Mouse (Mus musculus): ENCODE results near the gene Sae1.

Sae1 gene

DNA sequence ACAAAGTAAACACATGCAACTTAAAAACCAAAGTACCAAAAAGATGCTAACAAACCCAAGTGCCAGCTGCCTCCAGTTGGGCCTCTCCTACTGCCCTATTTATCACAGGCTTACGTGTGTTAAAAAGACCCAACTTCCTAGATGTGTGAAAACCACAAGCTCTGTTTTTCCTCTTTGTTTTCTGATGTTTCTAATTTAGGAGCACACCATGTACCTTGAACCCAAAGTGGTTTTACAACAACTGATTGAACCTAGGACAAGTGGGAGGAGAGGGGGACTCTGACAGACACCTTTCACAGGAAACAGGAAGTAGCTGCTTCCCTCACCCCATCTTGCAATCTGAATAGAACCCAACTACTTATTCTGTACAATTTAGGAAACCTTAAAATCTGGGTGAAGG is 23.3 kb downstream of the Sae1 start:
- DNase-seq (ENCODE audit: low read depth, low spot score), result no peak

DNA sequence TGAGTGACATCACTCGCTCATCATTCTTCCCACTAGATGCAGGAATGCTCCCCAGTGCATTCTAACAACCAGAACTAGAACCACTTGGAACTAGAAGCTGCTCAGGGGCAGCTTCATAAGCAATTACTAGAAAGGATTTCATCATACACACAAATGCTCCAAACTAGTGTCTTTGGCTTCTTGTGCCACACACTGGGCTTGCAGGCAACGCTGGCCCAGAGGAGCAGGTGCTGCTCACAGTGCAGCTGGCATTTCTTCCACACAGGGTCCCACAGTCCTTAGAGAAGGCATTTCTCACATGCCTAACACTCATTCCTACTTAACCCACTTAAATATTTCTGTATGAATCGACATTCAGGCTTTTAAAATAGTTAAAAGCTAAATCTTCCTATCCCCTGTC is 30.0 kb downstream of the Sae1 start:
- no peak for DNase-seq (ENCODE audit: low read depth, low spot score)

GRCm38 (mm10) chr7:16355854-16356594 is 31.6 kb downstream of the Sae1 start:
- DNase-seq (ENCODE audit: low read depth, low spot score), result no peak

DNA sequence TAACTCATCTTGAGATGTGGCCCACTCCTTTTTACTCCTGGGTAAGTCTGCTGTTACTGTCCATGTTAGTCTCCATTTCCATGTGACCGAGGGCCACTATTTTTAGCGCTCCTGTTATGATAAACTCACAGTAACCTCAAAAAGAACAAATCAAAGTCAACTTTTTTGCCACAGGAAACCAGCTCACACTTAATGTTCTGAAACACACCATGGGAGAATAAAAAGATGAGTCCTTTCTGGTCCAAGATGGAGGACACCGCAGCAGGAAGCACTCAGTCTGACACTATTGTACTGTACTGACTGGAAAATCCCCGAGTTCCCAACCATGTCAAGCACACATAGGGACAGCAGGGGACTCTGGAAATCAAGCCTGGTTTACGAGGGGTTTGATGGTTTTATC is 37.6 kb downstream of the Sae1 start:
- DNase-seq (ENCODE audit: low read depth, low spot score), result no peak

- no peak for DNase-seq (ENCODE audit: low read depth, low spot score)
Measured at GRCm38 (mm10) chr7:16345297-16345696, 42.3 kb downstream of the Sae1 start.

GRCm38 (mm10) chr7:16344598-16344997 is 43.0 kb downstream of the Sae1 start:
- no peak for DNase-seq (ENCODE audit: low read depth, low spot score)

- peak; percentile 76 for DNase-seq (ENCODE audit: low read depth, low spot score)
Measured at GRCm38 (mm10) chr7:16337733-16338132, 49.9 kb downstream of the Sae1 start.

DNA sequence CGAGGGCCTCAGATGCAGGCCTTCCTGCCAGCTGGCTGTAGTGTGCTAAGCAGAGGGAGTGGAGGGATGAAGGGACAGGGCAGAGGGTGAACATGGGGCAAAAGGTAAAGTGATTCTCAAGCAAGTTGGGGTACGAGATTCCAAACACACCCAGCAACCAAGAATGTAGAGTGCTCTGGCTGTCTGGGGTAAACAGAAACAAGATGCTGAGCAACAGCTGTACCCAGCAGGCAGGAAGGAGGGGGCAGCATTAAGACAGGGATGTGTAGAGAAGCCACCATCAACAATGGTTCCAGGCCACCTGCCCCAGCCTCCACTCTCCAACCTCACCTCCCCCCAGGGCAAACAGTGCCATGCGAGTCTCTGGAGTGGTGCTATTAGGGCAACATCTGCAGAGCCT is 58.5 kb downstream of the Sae1 start:
- DNase-seq (ENCODE audit: low read depth, low spot score), result no peak

DNA sequence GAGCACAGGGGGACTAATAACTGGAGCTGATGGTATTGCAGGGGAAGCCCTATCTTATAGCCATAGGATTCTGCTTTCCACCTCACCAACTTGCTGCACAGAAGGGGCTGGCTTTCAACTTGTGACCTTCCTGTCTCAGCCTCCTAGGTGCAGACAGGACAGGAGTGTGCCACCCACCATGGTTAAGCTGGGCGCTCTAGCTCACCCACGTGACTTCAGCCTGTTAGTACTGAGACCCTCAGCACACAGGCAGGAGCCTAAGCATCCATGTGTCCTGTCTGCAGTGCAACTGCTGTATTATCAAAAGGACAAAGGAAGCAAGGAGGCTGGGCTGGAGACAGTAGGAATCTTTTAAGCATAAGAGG is 61.0 kb downstream of the Sae1 start:
- DNase-seq (ENCODE audit: low read depth, low spot score), result peak; percentile 23

GRCm38 (mm10) chr7:16325920-16326606 is 61.5 kb downstream of the Sae1 start:
- DNase-seq (ENCODE audit: low read depth, low spot score), result peak; percentile 83

- no peak for DNase-seq (ENCODE audit: low read depth, low spot score)
Measured at GRCm38 (mm10) chr7:16324661-16325060, 62.9 kb downstream of the Sae1 start.

DNA sequence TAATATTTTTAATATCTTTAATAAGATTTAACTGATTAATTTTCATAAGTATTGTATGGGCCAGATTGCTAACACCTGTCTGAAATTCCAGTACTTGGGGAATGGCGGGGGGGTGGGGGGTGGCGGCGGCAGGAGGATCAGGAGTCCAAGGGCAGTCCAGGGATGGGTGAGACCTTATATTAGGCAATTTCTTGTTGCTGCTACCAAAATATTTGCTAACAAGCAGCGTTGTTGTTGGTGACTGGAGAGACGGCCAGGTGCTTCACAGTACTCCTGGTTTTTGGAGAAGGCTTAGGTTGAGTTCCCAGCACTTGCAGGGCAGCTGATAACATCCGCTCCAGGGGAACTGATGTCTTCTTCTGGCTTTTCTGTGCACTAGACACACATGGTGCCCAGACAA is 67.1 kb downstream of the Sae1 start:
- no peak for DNase-seq (ENCODE audit: low read depth, low spot score)

- no peak for DNase-seq (ENCODE audit: low read depth, low spot score)
Measured at GRCm38 (mm10) chr7:16319216-16319615, 68.4 kb downstream of the Sae1 start.

GRCm38 (mm10) chr7:16317094-16317493 is 70.5 kb downstream of the Sae1 start:
- no peak for DNase-seq (ENCODE audit: low read depth, low spot score)

DNA sequence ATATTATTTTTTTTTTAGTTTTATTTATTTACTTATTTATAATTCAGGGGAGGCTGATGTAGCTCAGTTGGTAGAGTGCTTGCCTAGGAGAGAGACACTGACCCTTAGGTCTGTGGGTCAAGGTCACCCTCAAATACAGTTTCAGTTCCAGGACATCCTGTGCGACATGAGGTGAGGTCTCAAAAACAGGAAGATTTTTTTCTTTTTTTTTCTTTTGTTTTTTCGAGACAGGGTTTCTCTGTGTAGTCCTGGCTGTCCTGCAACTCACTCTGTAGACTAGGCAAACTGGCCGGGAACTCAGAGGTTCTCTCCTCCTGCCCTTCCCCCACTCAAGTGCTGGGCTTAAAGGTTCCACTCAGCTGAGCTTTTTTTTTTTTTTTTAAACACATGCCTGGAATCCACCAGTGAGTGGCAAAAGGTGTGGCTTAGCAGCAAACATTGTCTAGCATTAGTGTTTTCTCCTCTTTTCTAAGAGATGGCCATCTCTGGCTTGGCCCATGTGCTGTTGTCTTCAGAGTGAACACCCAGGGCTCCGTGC is 72.3 kb downstream of the Sae1 start:
- no peak for DNase-seq (ENCODE audit: low read depth, low spot score)

GRCm38 (mm10) chr7:16314221-16314775 is 73.3 kb downstream of the Sae1 start:
- DNase-seq (ENCODE audit: low read depth, low spot score), result peak; percentile 57

GRCm38 (mm10) chr7:16313481-16314220 is 74.0 kb downstream of the Sae1 start:
- peak; percentile 72 for DNase-seq (ENCODE audit: low read depth, low spot score)

DNA sequence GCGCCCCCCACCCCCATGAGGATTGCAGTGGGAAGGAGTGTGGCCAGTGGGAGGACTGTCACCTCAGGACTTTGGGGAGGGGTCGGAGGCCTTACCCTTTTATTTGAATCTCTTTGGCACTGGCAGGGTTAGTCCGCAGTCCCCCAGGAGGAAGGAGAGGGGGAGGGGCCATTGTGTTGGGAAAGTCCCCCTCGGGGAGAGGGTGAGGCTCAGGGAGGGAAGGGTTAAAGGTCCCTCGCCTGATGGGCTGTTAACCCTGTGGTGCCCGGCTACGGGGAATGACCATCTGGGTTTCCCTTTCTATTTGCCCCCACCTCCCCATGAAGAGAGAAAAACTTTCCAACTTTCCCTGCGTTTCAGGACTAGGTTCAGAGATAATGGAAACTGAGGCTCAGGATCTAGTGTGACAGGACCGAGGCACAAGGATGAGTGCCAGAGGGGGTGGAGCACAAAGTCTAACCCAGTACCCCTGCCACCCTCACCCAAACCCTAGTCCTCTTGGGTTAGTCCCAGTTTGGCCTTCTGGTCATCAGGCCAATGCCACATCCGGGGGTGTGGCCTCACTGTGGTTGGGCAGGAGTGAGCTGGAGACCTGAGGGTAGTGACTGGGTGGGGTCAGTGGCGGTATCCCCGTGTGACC is 74.8 kb downstream of the Sae1 start:
- DNase-seq (ENCODE audit: low read depth, low spot score), result peak; percentile 56

- DNase-seq (ENCODE audit: low read depth, low spot score), result peak; percentile 36
Measured at GRCm38 (mm10) chr7:16312011-16312671, 75.5 kb downstream of the Sae1 start.

DNA sequence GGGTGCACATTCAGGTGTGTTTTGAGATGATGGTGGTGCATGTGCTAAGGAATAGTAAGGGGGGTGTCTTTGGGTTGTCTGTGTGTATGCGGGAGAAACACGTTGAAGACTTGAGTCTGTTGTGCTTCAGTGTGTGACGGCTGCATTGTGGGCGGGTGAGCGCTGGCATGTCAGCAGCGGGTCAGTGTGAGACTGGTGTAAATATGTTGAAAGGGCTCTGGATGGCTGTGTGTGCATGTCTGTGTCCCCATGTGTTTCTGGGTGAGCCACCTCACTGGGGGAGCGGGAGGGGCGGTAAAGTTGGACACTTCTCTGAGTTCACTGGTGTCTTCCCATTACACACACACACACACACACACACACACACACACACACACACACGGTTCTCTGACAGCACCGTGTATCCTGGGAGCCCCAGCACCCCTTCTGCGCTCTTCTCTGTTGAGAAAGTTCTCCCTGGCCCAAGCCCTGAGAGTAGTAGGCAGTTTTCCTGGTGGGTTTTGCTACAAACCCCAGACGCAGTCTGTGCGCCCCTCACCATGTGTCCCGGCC is 76.1 kb downstream of the Sae1 start:
- DNase-seq (ENCODE audit: low read depth, low spot score), result no peak
